Mouse (Mus musculus): ENCODE results near the gene Tmeff2.
"Not testable (repeated sequence)": the region's sequence is repeated elsewhere in the genome, so short reads cannot be mapped to it uniquely, and the experiment has no call there.

The Tmeff2 gene

GRCm38 (mm10) chr1:50900386-50900785 is at the start of gene Tmeff2:
TSS of gene Tmeff2 (plus strand) at chr1:50900647.
- not testable (repeated sequence) for DNase-seq

- no peak for DNase-seq
These were observed 38.9 kb upstream of the Tmeff2 start for GRCm38 (mm10) chr1:50861515-50861914.

GRCm38 (mm10) chr1:50897696-50898095 is 2.8 kb upstream of the Tmeff2 start:
- no peak for DNase-seq

GRCm38 (mm10) chr1:50924838-50925355 is 24.4 kb downstream of the Tmeff2 start:
- no peak for DNase-seq

GRCm38 (mm10) chr1:50925356-50925921 is 25.0 kb downstream of the Tmeff2 start:
- no peak for DNase-seq

- no peak for DNase-seq
These were observed 26.1 kb downstream of the Tmeff2 start for GRCm38 (mm10) chr1:50926374-50927060.

GRCm38 (mm10) chr1:50927077-50927611 is 26.7 kb downstream of the Tmeff2 start:
- peak; percentile 83 for DNase-seq

GRCm38 (mm10) chr1:50927679-50928187 is 27.3 kb downstream of the Tmeff2 start:
- DNase-seq: peak; percentile 21

- no peak for DNase-seq
These were observed 28.3 kb downstream of the Tmeff2 start for GRCm38 (mm10) chr1:50928776-50929175.

GRCm38 (mm10) chr1:50935076-50935475 is 34.6 kb downstream of the Tmeff2 start:
- DNase-seq: no peak

- DNase-seq: no peak
These were observed 35.0 kb downstream of the Tmeff2 start for GRCm38 (mm10) chr1:50935484-50935883.

- no peak for DNase-seq
These were observed 39.9 kb downstream of the Tmeff2 start for GRCm38 (mm10) chr1:50940131-50941039.

- no peak for DNase-seq
These were observed 48.1 kb downstream of the Tmeff2 start for GRCm38 (mm10) chr1:50948575-50948974.

- no peak for DNase-seq
These were observed 58.4 kb downstream of the Tmeff2 start for GRCm38 (mm10) chr1:50958844-50959243.

GRCm38 (mm10) chr1:50961954-50962648 is 61.7 kb downstream of the Tmeff2 start:
- peak; percentile 74 for DNase-seq

- DNase-seq: no peak
These were observed 62.2 kb downstream of the Tmeff2 start for GRCm38 (mm10) chr1:50962649-50963000.

GRCm38 (mm10) chr1:50969685-50970084 is 69.2 kb downstream of the Tmeff2 start:
- DNase-seq: no peak

- no peak for DNase-seq
These were observed 70.4 kb downstream of the Tmeff2 start for GRCm38 (mm10) chr1:50970853-50971252.

- DNase-seq: no peak
These were observed 72.3 kb downstream of the Tmeff2 start for GRCm38 (mm10) chr1:50972509-50973436.

- DNase-seq: no peak
These were observed 79.1 kb downstream of the Tmeff2 start for GRCm38 (mm10) chr1:50979358-50980081.
